Mouse (Mus musculus) spleen, adult 2 months (tissue): ENCODE data around the gene Nt5c.

Source experiments
- CTCF ChIP-seq: fragments of 200-500 bp; IDR thresholded peaks from 2 replicates; pipeline ENCODE4 v1.5.1; 2011; ENCODE audit warnings: mild to moderate bottlenecking, inconsistent platforms; ENCODE audit not compliant: insufficient read depth, insufficient read length, insufficient replicate concordance; ENCODE audit errors: extremely low read depth
- POLR2A ChIP-seq: fragments of 200-500 bp; IDR thresholded peaks from 2 replicates; pipeline ENCODE4 v1.6.1; 2011; ENCODE audit warnings: low read depth, low read length, inconsistent platforms

DNA sequence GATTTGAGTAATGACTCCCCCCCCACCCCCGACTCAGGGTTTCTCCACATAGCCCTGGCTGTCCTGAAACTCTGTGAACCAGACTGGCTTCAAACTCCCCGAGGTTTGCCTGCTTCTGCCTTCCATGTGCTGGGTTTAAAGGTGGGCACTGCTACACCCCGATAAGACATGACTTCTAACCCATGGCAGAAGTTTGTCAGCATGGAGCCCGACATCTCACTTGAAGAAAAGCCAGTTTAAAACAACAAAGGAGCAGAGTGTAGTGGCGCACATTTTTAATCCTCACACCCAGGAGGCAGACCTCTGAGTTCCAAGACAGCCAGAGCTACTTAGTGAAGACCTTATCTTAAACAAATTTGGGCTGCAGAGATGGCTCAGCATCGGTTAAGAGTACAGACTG is 725 bp upstream of the Nt5c start:
- TF ChIP-seq POLR2A: no peak
- TF ChIP-seq CTCF: no peak
